Mouse (Mus musculus) brown adipose tissue, adult 24 weeks (tissue): Measurements from ENCODE around the gene Srgap2. TPM values are rescaled to one million over a fixed set of nuclear protein-coding genes. Genes with fewer than 3 reads are reported as not detected.

Experiments used
- H3K27ac ChIP-seq: fragments of 200-500 bp; replicated peaks from 2 replicates; pipeline ENCODE4 v1.5.1; 2012; ENCODE audit warnings: low read depth, mild to moderate bottlenecking, low read length
- H3K4me1 ChIP-seq: fragments of 200-500 bp; 2 replicates; pipeline ENCODE4 v1.6.1; 2012; ENCODE audit warnings: low read length, mixed read lengths; ENCODE audit not compliant: control insufficient read depth, insufficient read depth, insufficient read length
- H3K4me3 ChIP-seq: fragments of 200-500 bp; 2 replicates; pipeline ENCODE4 v1.5.1; 2012; ENCODE audit warnings: low read depth, mild to moderate bottlenecking, low read length, moderate library complexity; ENCODE audit not compliant: insufficient read depth
- polyA plus RNA-seq: library from polyadenylated mRNA; stranded (reverse); fragments of >200 nt; gene quantifications from 2 replicates; pipeline ENCODE4 v1.2.4, GENCODE M21; 2012; ENCODE audit not compliant: missing spikeins, insufficient read depth, insufficient read length

The Srgap2 gene
- polyA plus RNA-seq, 1 experiment: 7.8 TPM

DNA sequence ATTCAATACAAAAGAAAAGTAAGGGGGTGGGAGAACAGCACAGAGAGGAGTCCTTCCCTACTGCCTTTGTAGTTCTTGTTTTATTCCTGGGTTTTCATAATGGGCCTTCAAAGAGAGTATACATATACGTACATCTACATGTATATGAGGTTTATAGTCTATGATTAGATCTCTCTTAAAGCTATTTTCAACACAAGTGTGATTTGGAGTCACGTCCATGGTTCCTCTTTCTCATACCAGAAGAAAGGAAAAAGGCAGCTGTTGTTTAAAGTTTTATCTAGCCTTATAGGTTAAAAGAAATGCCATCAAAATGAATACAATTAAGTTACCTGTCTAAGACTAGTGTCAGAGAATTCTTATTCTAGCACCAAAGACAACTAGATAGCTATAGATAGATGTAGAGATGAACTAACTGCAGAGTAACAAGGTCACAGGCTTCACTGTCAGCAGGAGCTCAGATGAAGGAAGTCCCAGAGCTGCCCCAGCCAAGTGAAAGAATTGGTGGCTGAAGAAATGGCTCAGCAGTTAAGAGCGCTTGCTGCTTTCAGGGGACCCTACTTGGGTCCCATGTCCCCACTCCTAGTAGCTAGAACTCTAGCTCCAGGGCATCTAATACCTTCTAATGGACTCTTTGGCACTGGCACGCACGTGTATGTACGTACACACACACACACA is 63.1 kb downstream of the Srgap2 start:
- H3K4me1 ChIP-seq: peaks cover 2% of the 10 kb centered on the region
- no peak overlapping the region for H3K4me3 ChIP-seq
- H3K27ac ChIP-seq: no peak overlapping the region

DNA sequence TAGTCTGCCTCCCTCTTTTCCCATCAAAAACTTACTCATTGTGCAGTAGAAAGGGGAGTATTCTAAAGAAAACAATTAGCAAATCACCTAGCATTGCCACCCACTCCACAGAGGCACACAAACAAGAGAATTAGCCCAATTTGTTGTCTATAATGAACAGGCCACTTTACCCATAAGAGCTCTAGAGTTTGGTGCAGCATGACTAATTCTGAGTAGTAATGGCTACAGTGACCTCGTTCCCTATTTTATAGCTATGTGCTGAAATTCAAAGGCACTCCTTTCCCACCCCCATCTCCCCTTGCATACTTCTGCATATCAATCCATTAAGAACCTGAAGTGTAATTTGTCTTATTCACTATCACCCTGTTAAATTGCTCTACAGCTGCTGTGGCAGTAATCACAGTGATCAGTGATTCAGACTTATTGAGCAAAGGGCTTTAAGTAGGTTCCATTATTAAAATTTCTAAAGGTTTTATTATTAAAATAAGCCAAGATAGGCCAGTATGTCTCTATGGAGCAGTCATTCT is 64.5 kb downstream of the Srgap2 start:
- Histone ChIP-seq H3K4me1 (peaks cover 2% of the 10 kb centered on the region), H3K27ac (no peak overlapping the region), H3K4me3 (no peak overlapping the region)

DNA sequence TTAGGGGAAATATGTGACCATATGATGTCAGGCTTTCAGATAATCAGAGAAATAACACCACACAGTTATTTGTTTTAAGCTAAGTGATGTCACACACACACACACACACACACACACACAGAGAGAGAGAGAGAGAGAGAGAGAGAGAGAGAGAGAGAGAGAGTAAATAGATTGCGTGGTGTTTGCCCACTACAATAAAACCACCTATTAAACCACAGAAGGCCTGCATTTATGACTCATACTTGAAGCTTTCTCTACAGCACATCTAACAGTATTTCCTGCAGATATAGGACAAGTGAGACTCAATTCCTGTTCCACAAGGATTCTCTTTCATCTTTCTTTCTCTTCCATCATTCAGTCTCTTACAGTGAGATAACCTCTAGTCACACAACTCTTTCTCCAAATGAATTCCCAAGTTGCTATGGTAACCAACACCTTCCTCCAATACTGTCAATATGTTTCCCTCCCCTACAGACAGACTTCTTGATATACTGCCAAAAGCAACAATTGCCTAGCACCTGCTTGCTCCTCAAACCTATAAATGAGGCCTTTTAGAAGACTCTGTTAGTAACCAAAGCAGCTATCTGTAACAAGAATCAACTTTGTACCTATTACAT is 66.1 kb downstream of the Srgap2 start:
- Histone ChIP-seq H3K27ac (no peak overlapping the region), H3K4me3 (no peak overlapping the region), H3K4me1 (peaks cover 2% of the 10 kb centered on the region)

DNA sequence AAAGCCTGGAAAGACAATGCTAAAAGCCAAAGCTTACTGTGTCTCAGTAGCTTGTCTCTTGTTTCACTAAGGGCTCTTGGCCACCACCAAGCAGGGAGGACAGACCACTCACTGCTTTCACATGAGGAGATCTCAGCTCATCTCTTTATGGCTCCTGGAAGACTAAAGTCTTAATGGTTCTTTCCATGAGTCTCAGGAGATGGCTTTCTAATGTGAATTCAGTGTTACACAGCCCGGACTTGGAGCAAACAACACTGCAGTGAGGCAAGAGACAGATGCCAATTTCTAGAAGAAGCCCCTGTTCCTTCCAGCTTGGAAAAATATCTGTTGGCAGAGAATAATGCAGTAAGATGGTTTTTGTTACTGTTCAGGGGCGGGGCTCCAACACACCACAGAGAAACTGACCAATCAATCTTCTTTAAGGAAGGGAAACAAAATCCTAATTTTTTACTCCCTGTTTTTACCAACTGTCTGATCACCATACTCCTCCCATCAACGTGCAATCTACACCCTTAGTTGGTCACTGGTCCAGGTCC is 71.7 kb downstream of the Srgap2 start:
- Histone ChIP-seq H3K4me3 (no peak overlapping the region), H3K4me1 (peaks cover 9% of the 10 kb centered on the region), H3K27ac (no peak overlapping the region)

DNA sequence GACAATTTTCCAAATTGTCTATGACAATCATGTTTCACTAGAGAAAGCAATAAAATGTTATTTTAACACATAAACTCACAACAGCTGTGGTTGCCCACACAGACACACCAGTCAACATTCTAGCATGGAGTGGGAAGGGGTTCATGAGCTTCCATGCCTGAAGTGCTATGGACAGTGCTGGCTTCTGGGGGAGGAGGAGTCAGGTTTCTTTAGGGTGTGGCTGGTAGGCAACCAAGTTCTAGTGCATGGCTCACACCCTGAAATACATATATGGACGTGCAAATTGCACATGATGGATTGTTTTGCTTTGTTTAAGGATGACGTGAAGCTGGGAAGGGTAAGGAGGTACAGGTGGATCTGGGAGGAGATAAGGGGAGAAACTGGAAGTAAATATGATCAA is 72.8 kb downstream of the Srgap2 start:
- H3K27ac ChIP-seq: no peak overlapping the region
- no peak overlapping the region for H3K4me3 ChIP-seq
- H3K4me1 ChIP-seq: peaks cover 9% of the 10 kb centered on the region

DNA sequence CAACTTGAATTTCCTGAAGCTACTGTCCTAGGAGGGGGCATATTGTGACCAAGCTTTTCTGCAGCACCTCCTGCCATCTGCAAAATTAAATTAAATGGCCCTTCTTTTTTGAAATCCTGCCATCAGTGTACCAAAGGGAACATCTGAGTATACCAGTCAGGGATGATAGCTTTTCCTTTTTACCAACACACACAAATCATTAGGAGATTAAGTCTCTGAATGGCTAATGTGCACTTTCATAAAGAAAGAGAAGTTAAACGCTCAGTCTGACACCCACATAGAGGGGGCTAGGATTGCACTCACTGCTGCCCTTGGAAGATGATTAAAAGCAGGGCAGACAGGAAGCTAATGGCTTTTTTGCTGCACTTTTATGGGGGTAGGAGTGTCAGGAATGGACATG is 73.8 kb downstream of the Srgap2 start:
- Histone ChIP-seq H3K4me1 (peaks cover 12% of the 10 kb centered on the region), H3K4me3 (no peak overlapping the region), H3K27ac (no peak overlapping the region)

DNA sequence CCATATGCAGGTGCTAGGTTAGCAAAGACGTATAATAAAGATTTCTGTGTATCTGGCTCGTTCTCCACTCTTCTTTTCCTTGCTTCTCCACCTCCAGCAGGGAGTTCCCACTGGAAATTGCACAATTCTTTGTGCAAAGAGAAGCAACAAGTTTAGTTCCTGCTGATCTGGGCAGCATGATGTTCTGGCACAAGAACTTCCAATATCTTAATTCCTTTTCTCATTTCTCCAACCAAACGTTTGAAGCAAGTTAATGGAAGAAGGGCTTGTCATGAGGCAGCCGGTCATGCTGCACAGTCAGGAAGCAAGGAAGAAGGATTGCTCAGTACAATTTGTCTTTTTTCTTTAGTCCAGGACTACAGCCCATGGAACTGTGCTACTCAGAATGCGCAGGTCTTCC is 78.8 kb downstream of the Srgap2 start:
- Histone ChIP-seq H3K4me1 (peaks cover 5% of the 10 kb centered on the region), H3K27ac (no peak overlapping the region), H3K4me3 (no peak overlapping the region)

DNA sequence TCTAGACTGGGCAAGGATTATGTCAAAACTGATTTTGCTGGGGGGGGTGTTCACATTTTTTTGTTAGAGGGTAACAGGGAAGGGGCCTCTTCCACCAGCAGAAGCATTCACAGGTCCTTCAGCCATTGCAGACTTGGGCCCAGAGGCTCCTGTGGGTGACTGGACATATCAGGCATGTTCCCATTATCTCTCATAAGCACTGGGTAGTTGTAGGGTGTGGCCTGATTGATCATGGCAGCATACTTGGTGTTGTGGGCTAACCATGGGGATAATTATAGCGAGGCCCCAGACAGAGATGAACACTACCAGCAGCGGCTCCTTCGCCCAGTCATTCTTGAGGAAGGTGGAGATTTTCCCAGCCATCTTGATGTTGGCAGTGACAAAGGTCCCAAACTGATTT is 79.8 kb downstream of the Srgap2 start:
- H3K4me1 ChIP-seq: peaks cover 4% of the 10 kb centered on the region
- no peak overlapping the region for H3K27ac ChIP-seq
- no peak overlapping the region for H3K4me3 ChIP-seq

DNA sequence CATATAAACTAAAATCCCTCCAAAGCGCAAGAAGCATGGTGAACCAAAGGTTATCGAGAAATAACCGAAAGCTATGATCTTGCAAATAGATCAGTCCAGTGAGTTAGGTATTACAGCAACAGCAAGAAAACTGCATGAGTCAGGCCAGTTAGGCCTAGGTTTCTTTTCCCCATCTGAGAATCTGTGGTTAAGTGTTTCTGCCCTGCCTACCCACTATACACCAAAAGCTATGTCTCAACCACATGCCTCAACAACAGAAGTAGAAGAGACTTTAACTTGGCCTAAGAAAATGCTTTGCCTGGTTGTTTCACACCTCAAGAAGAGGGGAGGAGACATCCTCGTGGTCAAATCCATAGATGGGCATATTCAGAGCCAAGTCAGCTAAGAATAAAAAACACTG is 80.6 kb downstream of the Srgap2 start:
- H3K27ac ChIP-seq: no peak overlapping the region
- no peak overlapping the region for H3K4me3 ChIP-seq
- H3K4me1 ChIP-seq: peaks cover 4% of the 10 kb centered on the region

DNA sequence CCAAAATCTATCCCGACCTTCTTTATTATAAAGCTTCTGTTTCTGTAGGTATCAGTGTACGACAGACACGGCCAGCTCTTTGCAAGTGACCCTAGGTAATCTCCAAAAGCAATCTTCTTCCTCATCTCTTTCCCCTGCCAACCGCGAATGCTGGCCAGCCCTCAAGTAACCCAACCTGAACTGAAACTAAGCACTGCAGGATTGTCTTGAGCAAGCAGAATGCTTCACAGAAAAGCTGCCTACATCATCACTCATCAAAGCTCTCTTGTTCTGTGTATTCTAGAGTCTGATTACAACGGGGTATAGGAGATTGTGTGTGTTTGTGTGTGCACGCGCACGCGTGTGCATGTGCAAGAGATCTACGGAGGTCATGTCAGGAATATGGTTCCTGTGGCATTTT is 88.6 kb downstream of the Srgap2 start:
- Histone ChIP-seq H3K4me1 (peaks cover 10% of the 10 kb centered on the region), H3K27ac (no peak overlapping the region), H3K4me3 (no peak overlapping the region)

DNA sequence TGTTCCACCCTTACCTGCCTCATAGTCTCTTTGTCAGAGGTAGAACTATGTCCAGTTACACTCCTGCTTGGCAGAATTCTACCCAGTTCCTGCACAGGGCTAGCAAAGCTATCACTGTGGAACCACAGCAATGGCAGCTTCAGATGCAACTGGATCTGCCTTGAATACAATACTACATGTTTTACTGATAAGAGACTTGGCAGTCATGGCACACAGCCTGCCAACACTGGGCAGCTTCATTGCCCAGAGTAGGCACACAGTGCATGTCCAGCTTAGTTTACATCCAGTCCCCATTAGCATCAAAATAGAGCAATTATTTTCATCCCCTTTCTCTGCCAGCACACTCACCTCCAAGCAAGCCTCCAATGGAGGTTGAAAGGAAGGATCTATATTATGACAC is 89.2 kb downstream of the Srgap2 start:
- Histone ChIP-seq H3K4me1 (peaks cover 10% of the 10 kb centered on the region), H3K4me3 (no peak overlapping the region), H3K27ac (no peak overlapping the region)

DNA sequence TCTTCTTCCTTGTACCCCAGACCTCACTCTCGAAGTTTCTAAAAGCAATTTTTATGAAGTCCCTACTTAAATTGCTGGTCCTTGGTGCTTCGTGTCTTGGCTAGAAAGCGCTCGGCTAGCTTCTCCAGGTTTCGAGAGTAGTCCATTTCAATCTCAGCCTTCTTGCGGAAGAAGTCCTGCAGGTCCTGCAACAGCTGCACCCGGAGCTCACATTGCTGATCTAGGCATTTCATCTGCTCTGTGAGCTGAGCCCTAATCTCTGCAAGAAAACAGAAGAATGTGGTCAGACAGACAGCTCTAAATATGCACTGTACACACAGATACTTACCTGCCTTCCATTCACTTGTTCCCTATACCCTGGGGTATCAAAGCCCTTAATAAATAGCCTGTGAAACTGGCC is 90.5 kb downstream of the Srgap2 start:
- no peak overlapping the region for H3K4me3 ChIP-seq
- peaks cover 10% of the 10 kb centered on the region for H3K4me1 ChIP-seq
- no peak overlapping the region for H3K27ac ChIP-seq

DNA sequence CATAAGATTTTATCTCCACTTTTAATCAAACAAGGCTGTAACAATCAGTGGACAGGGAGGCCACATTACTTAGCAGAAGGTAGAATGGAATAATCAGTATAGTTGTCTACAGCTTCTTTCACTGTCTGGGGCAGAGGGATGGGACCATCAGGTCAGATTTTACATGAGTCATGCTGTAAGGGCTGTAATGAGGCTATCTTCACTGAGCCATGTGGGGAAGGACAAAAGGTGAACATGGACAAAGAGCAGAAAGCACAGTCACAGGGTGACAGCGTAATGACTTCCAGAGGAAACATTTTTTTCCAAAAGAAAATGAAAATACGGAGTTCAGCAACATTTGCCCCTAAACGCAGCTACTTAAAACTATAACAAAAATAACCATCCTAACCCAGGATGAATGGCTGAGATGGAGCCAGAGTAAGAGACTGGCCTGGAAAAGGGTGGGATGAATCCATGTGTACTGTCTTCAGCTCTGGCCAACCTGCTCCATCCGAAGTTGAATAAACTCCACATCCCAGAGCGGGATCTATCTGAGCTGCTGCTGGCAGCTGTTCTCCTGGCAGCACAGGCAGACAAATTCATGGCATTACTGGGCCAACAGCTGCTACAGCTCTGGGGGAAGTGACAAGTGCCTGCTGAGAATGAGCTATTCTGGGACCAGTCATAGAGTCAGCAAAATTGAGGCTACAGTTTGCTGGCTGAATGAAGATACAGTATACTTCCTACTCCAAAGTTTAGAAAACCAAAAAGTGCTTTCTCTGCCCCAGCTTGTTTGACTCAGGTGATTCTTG is 95.5 kb downstream of the Srgap2 start:
- peaks cover 8% of the 10 kb centered on the region for H3K4me1 ChIP-seq
- H3K4me3 ChIP-seq: no peak overlapping the region
- H3K27ac ChIP-seq: no peak overlapping the region

DNA sequence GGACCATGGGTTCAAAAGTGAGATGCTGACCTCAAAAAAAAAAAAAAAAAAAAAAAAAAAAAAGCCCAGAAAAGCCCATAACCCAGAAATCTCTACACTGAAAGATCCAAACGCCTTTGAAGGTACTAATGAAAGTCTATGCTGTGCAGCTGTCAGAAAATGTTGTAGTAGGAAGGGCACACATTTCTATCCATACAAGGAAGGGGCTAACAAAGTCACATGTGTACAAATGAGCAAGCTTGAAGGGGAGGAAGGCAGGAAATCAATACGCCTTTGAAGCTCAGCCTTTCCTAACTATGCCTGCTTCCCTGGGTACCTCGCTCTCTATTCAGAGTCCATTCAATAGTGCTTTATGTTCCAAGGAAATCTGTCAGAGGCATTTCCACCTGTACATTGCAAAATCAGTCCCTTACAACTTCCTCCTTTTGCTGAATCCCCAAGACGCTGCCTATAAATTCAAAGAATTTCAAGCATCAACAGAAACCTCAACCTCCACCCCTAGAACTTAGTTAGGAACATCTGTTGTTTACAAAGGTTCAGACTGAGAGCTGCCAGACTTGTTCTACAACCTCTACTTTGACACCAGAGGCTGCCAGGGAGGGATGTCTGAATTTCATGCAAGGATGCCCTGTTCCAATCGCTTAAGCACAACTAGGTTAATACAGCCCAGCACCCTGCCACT is 99.9 kb downstream of the Srgap2 start:
- Histone ChIP-seq H3K27ac (no peak overlapping the region), H3K4me1 (peaks cover 14% of the 10 kb centered on the region), H3K4me3 (no peak overlapping the region)

DNA sequence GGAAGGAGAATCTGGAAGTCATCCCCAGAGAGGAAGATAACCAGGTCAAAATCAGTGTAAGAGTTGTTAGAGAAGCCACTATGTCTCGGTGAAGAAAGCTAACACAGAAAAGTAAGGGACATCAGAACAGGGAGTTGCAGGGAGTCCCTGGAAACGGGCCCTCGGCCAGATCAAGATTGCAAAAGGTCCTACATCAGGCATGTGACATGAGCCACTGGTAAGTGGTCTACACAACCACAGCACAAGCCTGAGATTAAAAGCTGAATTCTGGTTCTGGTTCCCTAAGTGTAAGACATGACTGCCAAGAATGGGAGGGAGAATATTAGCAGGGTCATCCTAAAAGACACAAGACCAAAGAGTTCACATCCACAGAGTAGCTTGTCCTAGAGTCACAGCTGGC is 104.1 kb downstream of the Srgap2 start:
- Histone ChIP-seq H3K27ac (no peak overlapping the region), H3K4me3 (no peak overlapping the region), H3K4me1 (peaks cover 11% of the 10 kb centered on the region)
